Mouse (Mus musculus): ENCODE data around the gene Cyth1. TPM values are rescaled to one million over a fixed set of nuclear protein-coding genes. Genes with fewer than 3 reads are reported as not detected.
A peak's percentile ranks its signal among the peaks of the same experiment; 100 is the strongest.

Gene Cyth1
- polyA plus RNA-seq, 3 experiments from 2014 or later: 33.8 to 51.6 (median 41.7) TPM

DNA sequence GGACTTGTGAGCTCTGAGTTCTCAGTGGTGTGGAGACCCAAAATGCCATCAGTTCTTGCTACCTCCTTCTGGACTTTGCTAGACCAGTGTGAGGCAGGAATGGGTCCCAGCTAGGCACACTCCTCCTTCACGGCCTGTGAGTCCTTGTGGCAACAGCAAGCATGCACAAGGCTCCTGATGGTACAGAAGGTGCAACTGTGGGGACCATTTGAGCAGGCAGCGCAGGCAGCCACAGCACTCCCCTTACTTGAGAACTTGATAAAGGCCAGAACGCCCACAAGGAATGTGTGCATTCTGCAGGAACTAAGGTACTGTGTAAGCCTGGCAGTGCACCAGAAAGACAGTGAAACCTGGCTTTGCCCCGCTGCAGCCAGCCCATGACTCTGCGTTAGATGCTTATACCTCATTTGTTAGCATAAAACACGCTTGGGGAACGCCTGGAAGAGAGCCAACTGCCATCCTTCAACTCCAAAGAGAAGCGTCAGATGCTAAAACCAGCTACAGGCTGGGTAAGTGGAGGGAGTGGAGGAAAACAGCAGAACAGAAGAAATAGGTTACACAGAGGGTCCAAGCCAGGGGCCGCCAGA is 98.2 kb downstream of the Cyth1 start:
- no peak for ATAC-seq

DNA sequence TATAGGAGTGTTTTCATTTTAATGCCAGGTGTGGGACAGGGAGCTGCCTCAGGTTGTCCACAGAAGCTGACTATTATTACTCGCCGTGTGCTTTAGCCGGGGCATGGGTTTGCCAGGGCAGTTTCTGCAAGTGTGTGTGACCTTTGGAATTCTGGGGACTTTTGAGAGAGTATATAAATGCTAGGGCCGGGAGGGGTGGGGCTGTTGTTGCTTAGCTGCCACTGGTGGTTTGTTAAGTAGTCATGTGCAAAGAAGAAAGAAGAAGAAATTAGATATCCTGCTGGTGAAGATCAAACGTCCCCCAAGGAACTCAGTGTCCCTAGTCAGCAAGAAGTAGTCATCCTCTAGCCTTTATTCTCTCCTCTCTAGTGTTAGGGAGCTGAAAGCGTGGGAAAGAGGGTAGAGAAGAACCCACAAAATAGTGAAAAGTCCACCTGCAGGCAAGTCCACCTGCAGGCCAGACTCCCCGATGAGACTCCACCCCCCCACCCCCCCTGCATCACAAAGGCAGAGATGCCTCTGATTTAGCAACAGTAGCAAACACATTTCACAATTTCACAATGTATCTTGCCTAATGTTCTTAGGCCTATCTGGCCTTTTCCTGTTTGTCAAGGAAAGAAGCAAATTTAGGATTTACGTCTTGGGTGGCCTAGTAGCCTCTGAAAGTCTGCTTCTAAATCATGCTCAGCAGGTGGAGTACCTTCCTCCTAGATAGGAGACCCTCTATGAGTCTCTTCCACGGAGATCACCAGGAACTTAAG is 100.3 kb downstream of the Cyth1 start:
- no peak for ATAC-seq

GRCm38 (mm10) chr11:118146446-118146845 is 101.9 kb downstream of the Cyth1 start:
- ATAC-seq: peak; percentile 3

- ATAC-seq: peak; percentile 83
Observed at GRCm38 (mm10) chr11:118145771-118146351, 102.5 kb downstream of the Cyth1 start.

DNA sequence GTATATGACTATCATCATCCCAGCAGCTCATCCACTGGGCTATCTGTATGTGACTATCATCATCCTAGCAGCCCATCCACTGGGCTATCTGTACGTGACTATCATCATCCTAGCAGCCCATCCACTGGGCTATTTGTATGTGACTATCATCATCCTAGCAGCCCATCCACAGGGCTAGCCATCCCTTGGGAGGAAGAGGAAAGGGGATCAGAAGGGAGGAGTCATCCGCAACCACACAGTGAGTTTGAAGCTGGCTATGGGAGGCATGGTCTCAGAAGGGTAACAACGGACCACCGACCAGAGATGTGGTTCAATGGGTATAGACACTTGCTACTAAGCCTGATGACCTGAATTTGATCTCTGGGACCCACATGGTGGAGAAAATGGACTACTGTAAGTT is 103.3 kb downstream of the Cyth1 start:
- ATAC-seq: no peak

DNA sequence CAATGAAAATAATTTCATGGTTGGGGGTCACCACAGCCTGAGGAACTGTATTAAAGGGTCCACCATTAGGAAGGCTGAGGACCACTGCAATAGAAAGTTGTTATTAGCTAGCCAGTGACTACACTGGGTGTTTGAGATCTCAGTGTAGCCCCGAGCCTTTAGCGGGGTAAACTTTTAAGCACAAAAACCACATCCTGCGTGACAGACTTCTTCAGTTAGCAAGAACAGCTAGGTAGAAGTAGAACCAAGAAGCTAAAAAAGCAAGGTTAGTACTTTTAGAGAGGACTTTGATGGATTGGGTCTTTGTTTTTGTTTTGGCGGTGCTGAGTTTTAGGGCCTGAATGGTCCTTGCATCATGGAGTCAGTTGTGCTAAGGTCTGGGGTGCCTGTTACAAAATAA is 104.7 kb downstream of the Cyth1 start:
- peak; percentile 52 for ATAC-seq

GRCm38 (mm10) chr11:118142547-118143165 is 105.7 kb downstream of the Cyth1 start:
- no peak for ATAC-seq

GRCm38 (mm10) chr11:118140771-118141565 is 107.4 kb downstream of the Cyth1 start:
- no peak for ATAC-seq

DNA sequence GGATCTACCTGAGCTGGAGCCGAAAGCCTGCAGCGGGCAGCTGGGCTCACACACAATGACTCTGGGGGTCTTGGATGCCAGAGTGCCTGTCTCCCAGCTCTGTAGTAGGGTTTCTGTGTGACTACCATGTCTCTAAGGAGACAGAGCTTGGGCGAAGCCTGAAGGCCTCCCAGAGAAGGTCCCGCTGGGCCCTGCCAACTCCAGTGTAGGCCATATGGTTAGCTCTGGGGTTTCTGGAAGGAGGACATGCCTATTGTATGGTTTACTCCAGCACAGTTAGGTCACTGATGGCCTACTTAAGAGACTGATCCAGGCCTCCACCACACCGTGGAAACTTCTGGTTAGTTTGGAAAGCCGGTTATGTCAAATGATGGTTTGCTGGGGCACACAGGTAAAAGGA is 110.0 kb downstream of the Cyth1 start:
- no peak for ATAC-seq

GRCm38 (mm10) chr11:118136172-118136632 is 112.2 kb downstream of the Cyth1 start:
- no peak for ATAC-seq

- no peak for ATAC-seq
Observed at GRCm38 (mm10) chr11:118135271-118135670, 113.1 kb downstream of the Cyth1 start.

GRCm38 (mm10) chr11:118133752-118134169 is 114.6 kb downstream of the Cyth1 start:
- no peak for ATAC-seq

GRCm38 (mm10) chr11:118133133-118133751 is 115.2 kb downstream of the Cyth1 start:
- no peak for ATAC-seq

DNA sequence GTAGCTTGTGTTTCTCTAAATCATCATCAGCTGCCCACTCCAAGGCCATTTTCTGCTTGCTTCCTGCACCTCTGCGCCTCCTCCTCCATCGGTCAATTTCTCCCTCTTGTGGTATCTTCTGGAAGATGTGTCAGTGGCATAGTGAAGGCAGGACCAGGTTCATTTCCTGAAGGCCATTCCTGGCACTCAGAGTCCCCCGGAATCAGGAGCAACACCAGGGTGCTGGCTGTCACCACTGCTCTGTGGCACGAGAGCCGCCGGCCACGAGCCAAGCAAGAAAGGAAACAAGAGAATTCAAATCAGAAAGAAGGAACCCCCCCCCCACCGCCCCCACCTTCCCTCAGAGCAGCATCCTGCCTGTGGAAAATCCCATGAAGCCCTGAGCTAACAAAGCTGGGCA is 116.3 kb downstream of the Cyth1 start:
- no peak for ATAC-seq

- ATAC-seq: no peak
Observed at GRCm38 (mm10) chr11:118130534-118130933, 117.9 kb downstream of the Cyth1 start, which contains the start of gene Dnah17. Gene Dnah17, minus strand, starts transcription at chr11:118130634.

DNA sequence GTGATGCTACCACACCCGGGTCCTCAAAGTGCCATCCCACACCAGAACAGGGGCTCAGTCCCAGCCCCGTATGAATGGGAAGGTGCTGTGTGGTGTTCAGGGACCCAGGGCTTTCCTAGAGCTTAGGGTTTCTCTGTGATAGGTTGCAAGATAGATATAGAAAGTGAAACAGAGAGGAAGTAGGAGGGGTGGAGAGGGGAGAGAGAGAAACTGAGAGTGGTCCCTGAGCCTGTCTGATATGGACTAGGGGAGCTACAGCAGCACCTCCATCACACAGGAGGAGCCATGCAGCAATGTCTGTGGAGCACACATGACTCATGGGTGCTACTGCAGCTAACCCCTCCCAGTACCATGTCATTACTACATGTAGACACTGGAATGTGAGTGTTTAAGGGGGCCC is 118.6 kb downstream of the Cyth1 start:
- peak; percentile 86 for ATAC-seq

GRCm38 (mm10) chr11:118121592-118121991 is 126.8 kb downstream of the Cyth1 start:
- ATAC-seq: no peak

GRCm38 (mm10) chr11:118118777-118119176 is 129.6 kb downstream of the Cyth1 start:
- no peak for ATAC-seq

DNA sequence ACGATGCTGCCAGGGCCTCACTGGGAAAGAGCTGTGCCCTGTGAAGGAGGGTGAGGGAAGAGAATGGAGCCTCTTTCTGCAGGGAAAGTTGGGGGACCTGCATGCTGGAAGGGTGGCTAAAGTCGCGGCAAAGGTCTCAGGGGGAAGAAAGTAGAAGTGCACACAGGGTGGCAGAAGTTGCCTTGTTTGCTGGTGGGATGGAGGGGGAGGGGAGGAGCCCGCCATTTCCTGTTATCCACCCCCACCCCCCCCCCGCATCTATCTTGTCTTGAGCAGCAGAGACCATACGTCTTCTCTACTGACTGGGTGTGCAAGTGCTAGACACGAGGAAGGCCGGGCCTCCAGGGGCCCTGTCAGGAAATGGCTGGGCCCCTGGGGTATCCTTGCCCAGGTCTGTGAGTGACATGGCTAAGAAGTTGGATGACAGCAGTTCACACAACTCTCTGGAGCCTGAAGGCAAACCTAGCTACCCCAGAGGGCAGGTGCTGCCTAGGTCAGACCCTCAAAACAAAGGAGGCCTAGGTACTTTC is 133.7 kb downstream of the Cyth1 start:
- no peak for ATAC-seq

GRCm38 (mm10) chr11:118113516-118114205 is 134.7 kb downstream of the Cyth1 start:
- no peak for ATAC-seq

DNA sequence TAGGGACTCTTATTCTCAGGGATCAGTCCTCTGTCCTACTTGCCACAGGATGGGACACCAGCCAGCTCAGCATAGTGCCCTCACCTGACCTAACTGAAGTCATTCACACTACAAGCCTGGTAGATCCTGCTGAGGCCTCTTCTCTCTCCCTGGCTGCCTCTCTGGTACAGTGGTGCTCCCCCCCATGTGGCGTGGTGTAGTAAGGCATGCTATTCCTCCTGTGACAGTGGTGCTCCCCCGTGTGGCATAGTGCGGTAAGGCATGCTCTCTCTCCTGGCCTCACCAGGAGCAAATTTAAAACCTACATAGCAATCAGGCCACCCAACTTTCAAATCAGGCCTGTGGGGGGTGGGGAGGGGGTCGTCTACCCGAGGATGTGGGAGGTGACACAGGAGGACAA is 144.4 kb downstream of the Cyth1 start:
- ATAC-seq: peak; percentile 86
